Mouse (Mus musculus) lung, postnatal 0 days (tissue): ENCODE results near the gene Acaa1a.

Experiments used
- CTCF ChIP-seq: IDR thresholded peaks from 2 replicates; pipeline ENCODE4 v1.5.1; 2016; ENCODE audit warnings: antibody characterized with exemption, mild to moderate bottlenecking
- EP300 ChIP-seq: IDR thresholded peaks from 2 replicates; pipeline ENCODE4 v1.6.1; 2016; ENCODE audit warnings: antibody characterized with exemption, mild to moderate bottlenecking, control low read depth

DNA sequence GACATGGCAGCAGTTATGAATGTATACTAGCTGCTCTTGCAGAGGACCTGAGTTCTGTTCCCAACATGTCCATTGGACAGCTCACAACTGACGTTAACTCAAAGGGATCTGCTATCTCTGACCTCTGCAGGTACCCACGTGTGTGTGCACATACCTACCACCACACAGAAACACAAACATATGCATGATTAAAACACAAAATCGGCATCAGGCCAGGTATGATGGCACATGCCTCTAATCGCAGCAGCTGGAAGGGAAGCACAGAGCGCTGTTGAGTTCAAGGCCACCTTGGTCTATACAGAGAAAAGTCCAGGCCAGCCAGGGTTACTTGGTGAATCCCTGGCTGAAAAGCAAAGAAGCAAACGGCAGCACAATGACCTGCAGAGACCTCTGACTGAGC, 41.8 kb upstream of the Acaa1a start:
- no peak for TF ChIP-seq CTCF
- TF ChIP-seq EP300, result no peak
